Mouse (Mus musculus): ENCODE data around the gene Gsdma3. TPM values are rescaled to one million over a fixed set of nuclear protein-coding genes. Genes with fewer than 3 reads are reported as not detected.
A peak's percentile ranks its signal among the peaks of the same experiment; 100 is the strongest.

The Gsdma3 gene
- total and polyA plus RNA-seq, 3 experiments = 2.7 to 2.9 TPM; not detected in 1

GRCm38 (mm10) chr11:98681186-98681585 is 55.0 kb downstream of the Gsdma3 start:
- Histone ChIP-seq H3K27me3 (ENCODE audit: control insufficient read depth, insufficient read depth, low read length) (no peaks in the 10 kb centered on the region), H3K79me2 (replicated peaks; ENCODE audit: control insufficient read depth, insufficient read depth, low read length) (peaks cover 4% of the 10 kb centered on the region), H3K9ac (ENCODE audit: low read depth, low read length) (no peak overlapping the region), H3K36me3 (ENCODE audit: control insufficient read depth, insufficient read depth, low read length) (no peaks in the 10 kb centered on the region; the same call in 1 of the 2 replicates), H3K4me3 (no peak overlapping the region), H3K27ac (no peak overlapping the region), H3K4me1 (ENCODE audit: control insufficient read depth, insufficient read depth, low read length) (peaks cover 1% of the 10 kb centered on the region)
- 75% methylated on average over 4 of the region's 4 CpGs for WGBS
- intact Hi-C loops (cut with DNase I) = no loop called here
- TF ChIP-seq EP300 (IDR thresholded peaks at IDR 0.05; ENCODE audit: insufficient read depth, low read depth, low read length) (no peak), POLR2A (IDR thresholded peaks at IDR 0.05; ENCODE audit: insufficient read depth, low read depth, low read length) (no peak), CTCF (IDR thresholded peaks at IDR 0.05) (no peak)
- no peak for DNase-seq

- Histone ChIP-seq H3K4me3 (peak within 1 kb of the TSS; percentile 74), H3K4me1 (ENCODE audit: control insufficient read depth, insufficient read depth, low read length) (peaks cover 1% of the 10 kb centered on the region), H3K36me3 (ENCODE audit: control insufficient read depth, insufficient read depth, low read length) (no peaks in the 10 kb centered on the region; the same call in 1 of the 2 replicates), H3K27ac (peak within 1 kb of the TSS; percentile 84), H3K79me2 (replicated peaks; ENCODE audit: control insufficient read depth, insufficient read depth, low read length) (peaks cover 4% of the 10 kb centered on the region), H3K9ac (ENCODE audit: low read depth, low read length) (peak within 1 kb of the TSS; percentile 97), H3K27me3 (ENCODE audit: control insufficient read depth, insufficient read depth, low read length) (no peaks in the 10 kb centered on the region)
- WGBS = 4% methylated on average over 45 of the region's 45 CpGs
- intact Hi-C loops (cut with DNase I) = no loop called here
- peak; percentile 97 to 100 for DNase-seq
- peak; percentile 89 for TF ChIP-seq POLR2A (IDR thresholded peaks at IDR 0.05; ENCODE audit: insufficient read depth, low read depth, low read length)
- TF ChIP-seq CTCF (IDR thresholded peaks at IDR 0.05) = peak; percentile 62
- peak; percentile 90 for TF ChIP-seq EP300 (IDR thresholded peaks at IDR 0.05; ENCODE audit: insufficient read depth, low read depth, low read length)
These were observed 55.9 kb downstream of the Gsdma3 start, which contains the start of gene Psmd3 for GRCm38 (mm10) chr11:98681786-98682745. Gene Psmd3 (plus strand): TSS chr11:98682554.

GRCm38 (mm10) chr11:98682811-98683210 is 56.7 kb downstream of the Gsdma3 start:
- Histone ChIP-seq H3K27me3 (ENCODE audit: control insufficient read depth, insufficient read depth, low read length) (no peaks in the 10 kb centered on the region), H3K4me3 (peak overlapping the region; percentile 74), H3K79me2 (replicated peaks; ENCODE audit: control insufficient read depth, insufficient read depth, low read length) (peaks cover 4% of the 10 kb centered on the region), H3K36me3 (ENCODE audit: control insufficient read depth, insufficient read depth, low read length) (no peaks in the 10 kb centered on the region; the same call in 1 of the 2 replicates), H3K4me1 (ENCODE audit: control insufficient read depth, insufficient read depth, low read length) (peaks cover 1% of the 10 kb centered on the region), H3K9ac (ENCODE audit: low read depth, low read length) (peak overlapping the region; percentile 97), H3K27ac (peak overlapping the region; percentile 84)
- intact Hi-C loops (cut with DNase I) = no loop called here
- TF ChIP-seq CTCF (IDR thresholded peaks at IDR 0.05) (no peak), EP300 (IDR thresholded peaks at IDR 0.05; ENCODE audit: insufficient read depth, low read depth, low read length) (no peak), POLR2A (IDR thresholded peaks at IDR 0.05; ENCODE audit: insufficient read depth, low read depth, low read length) (no peak)
- 0% methylated on average over 23 of the region's 23 CpGs for WGBS
- peak in 1 of 2 experiments; percentile 31 for DNase-seq

- Histone ChIP-seq H3K36me3 (ENCODE audit: control insufficient read depth, insufficient read depth, low read length) (no peaks in the 10 kb centered on the region; the same call in 1 of the 2 replicates), H3K4me1 (ENCODE audit: control insufficient read depth, insufficient read depth, low read length) (peaks cover 1% of the 10 kb centered on the region), H3K79me2 (replicated peaks; ENCODE audit: control insufficient read depth, insufficient read depth, low read length) (peaks cover 4% of the 10 kb centered on the region), H3K27ac (no peak overlapping the region), H3K27me3 (ENCODE audit: control insufficient read depth, insufficient read depth, low read length) (no peaks in the 10 kb centered on the region), H3K9ac (ENCODE audit: low read depth, low read length) (no peak overlapping the region), H3K4me3 (no peak overlapping the region)
- TF ChIP-seq CTCF (IDR thresholded peaks at IDR 0.05) = no peak
- TF ChIP-seq POLR2A (IDR thresholded peaks at IDR 0.05; ENCODE audit: insufficient read depth, low read depth, low read length) = no peak
- TF ChIP-seq EP300 (IDR thresholded peaks at IDR 0.05; ENCODE audit: insufficient read depth, low read depth, low read length) = no peak
- WGBS = 75% methylated on average over 9 of the region's 9 CpGs
- DNase-seq = no peak
- intact Hi-C loops (cut with DNase I) = no loop called here
These were observed 59.5 kb downstream of the Gsdma3 start for GRCm38 (mm10) chr11:98685642-98686041.

GRCm38 (mm10) chr11:98686976-98687375 is 60.8 kb downstream of the Gsdma3 start:
- H3K4me1 ChIP-seq (ENCODE audit: control insufficient read depth, insufficient read depth, low read length) = peaks cover 1% of the 10 kb centered on the region
- WGBS = 88% methylated on average over 4 of the region's 4 CpGs
- TF ChIP-seq CTCF (IDR thresholded peaks at IDR 0.05) (no peak), EP300 (IDR thresholded peaks at IDR 0.05; ENCODE audit: insufficient read depth, low read depth, low read length) (no peak), POLR2A (IDR thresholded peaks at IDR 0.05; ENCODE audit: insufficient read depth, low read depth, low read length) (no peak)
- no peak overlapping the region for H3K27ac ChIP-seq
- intact Hi-C loops (cut with DNase I) = no loop called here
- H3K27me3 ChIP-seq (ENCODE audit: control insufficient read depth, insufficient read depth, low read length) = no peaks in the 10 kb centered on the region
- no peaks in the 10 kb centered on the region; the same call in 1 of the 2 replicates for H3K36me3 ChIP-seq (ENCODE audit: control insufficient read depth, insufficient read depth, low read length)
- H3K79me2 ChIP-seq (replicated peaks; ENCODE audit: control insufficient read depth, insufficient read depth, low read length) = peaks cover 4% of the 10 kb centered on the region
- no peak overlapping the region for H3K9ac ChIP-seq (ENCODE audit: low read depth, low read length)
- no peak for DNase-seq
- no peak overlapping the region for H3K4me3 ChIP-seq

Other genes starting within 250 kb of the Gsdma3 start
- 1,000 to 10,000 TPM; 1,095 to 3,136 TPM for gene Tcap, start 242.5 kb upstream of the Gsdma3 start, total RNA-seq (2021)
- gene Tcap, start 242.5 kb upstream of the Gsdma3 start, polyA plus RNA-seq (2012; rRNA removed) = 1,250 and 1,827 TPM in 2 replicates
- gene Pnmt, start 239.9 kb upstream of the Gsdma3 start, total RNA-seq (2021) = 1 to 10 TPM in 1 of 2 experiments, under 1 TPM in 1; 0.91 to 1.5 TPM
- gene Pnmt, start 239.9 kb upstream of the Gsdma3 start, polyA plus RNA-seq (2012; rRNA removed) = 1.6 and 2.6 TPM in 2 replicates
- 1 to 10 TPM; 7.7 to 8.5 TPM for gene Pgap3, start 225.9 kb upstream of the Gsdma3 start, total RNA-seq (2021)
- gene Pgap3, start 225.9 kb upstream of the Gsdma3 start, polyA plus RNA-seq (2012; rRNA removed) = 18.8 and 21.1 TPM in 2 replicates
- 1 to 10 TPM; 6.6 to 6.9 TPM for gene Erbb2, start 213.9 kb upstream of the Gsdma3 start, total RNA-seq (2021)
- 8.4 and 9.2 TPM in 2 replicates for gene Erbb2, start 213.9 kb upstream of the Gsdma3 start, polyA plus RNA-seq (2012; rRNA removed)
- gene Mien1, start 187.4 kb upstream of the Gsdma3 start, total RNA-seq (2021) = 10 to 100 TPM; 61.6 to 63.6 TPM
- gene Mien1, start 187.4 kb upstream of the Gsdma3 start, polyA plus RNA-seq (2012; rRNA removed) = 53.5 and 80.0 TPM in 2 replicates
- under 1 TPM; 0.11 to 0.31 TPM for gene Grb7, start 180.0 kb upstream of the Gsdma3 start, total RNA-seq (2021)
- gene Grb7, start 180.0 kb upstream of the Gsdma3 start, polyA plus RNA-seq (2012; rRNA removed) = 0.56 and 0.72 TPM in 2 replicates
- 1 to 10 TPM in 1 of 2 experiments, under 1 TPM in 1; 0.94 to 1.5 TPM for gene Ikzf3, start 80.3 kb upstream of the Gsdma3 start, total RNA-seq (2021)
- 0.61 and 1.5 TPM in 2 replicates for gene Ikzf3, start 80.3 kb upstream of the Gsdma3 start, polyA plus RNA-seq (2012; rRNA removed)
- gene Zpbp2, start 75.3 kb upstream of the Gsdma3 start, total RNA-seq (2021) = not detected
- gene Zpbp2, start 75.3 kb upstream of the Gsdma3 start, polyA plus RNA-seq (2012; rRNA removed) = 0.23 TPM in 1 of 2 replicates, not detected in the other
- gene Ormdl3, start 39.0 kb upstream of the Gsdma3 start, total RNA-seq (2021) = 10 to 100 TPM; 40.2 to 40.9 TPM
- 61.2 and 63.8 TPM in 2 replicates for gene Ormdl3, start 39.0 kb upstream of the Gsdma3 start, polyA plus RNA-seq (2012; rRNA removed)
- gene Lrrc3c, start 28.1 kb upstream of the Gsdma3 start, total RNA-seq (2021) = not detected
- not detected in 2 replicates for gene Lrrc3c, start 28.1 kb upstream of the Gsdma3 start, polyA plus RNA-seq (2012; rRNA removed)
- 10 to 100 TPM in 1 of 2 experiments, 1 to 10 TPM in 1; 7.9 to 10.8 TPM for gene Gm12355, start 699 bp upstream of the Gsdma3 start, total RNA-seq (2021)
- not detected in 2 replicates for gene Gm12355, start 699 bp upstream of the Gsdma3 start, polyA plus RNA-seq (2012; rRNA removed)
- not detected for gene Gsdma2, start 20.4 kb downstream of the Gsdma3 start, total RNA-seq (2021)
- not detected in 2 replicates for gene Gsdma2, start 20.4 kb downstream of the Gsdma3 start, polyA plus RNA-seq (2012; rRNA removed)
- not detected for gene Gsdma, start 38.0 kb downstream of the Gsdma3 start, total RNA-seq (2021)
- 0.04 TPM in 1 of 2 replicates, not detected in the other for gene Gsdma, start 38.0 kb downstream of the Gsdma3 start, polyA plus RNA-seq (2012; rRNA removed)
- 100 to 1,000 TPM in 1 of 2 experiments, 10 to 100 TPM in 1; 89.5 to 105 TPM for gene Psmd3, start 56.2 kb downstream of the Gsdma3 start, total RNA-seq (2021)
- 144 and 173 TPM in 2 replicates for gene Psmd3, start 56.2 kb downstream of the Gsdma3 start, polyA plus RNA-seq (2012; rRNA removed)
- gene Csf3, start 74.9 kb downstream of the Gsdma3 start, total RNA-seq (2021) = not detected
- not detected in 2 replicates for gene Csf3, start 74.9 kb downstream of the Gsdma3 start, polyA plus RNA-seq (2012; rRNA removed)
- gene Med24, start 103.1 kb downstream of the Gsdma3 start, total RNA-seq (2021) = 10 to 100 TPM; 41.6 to 48.1 TPM
- 54.5 and 65.2 TPM in 2 replicates for gene Med24, start 103.1 kb downstream of the Gsdma3 start, polyA plus RNA-seq (2012; rRNA removed)
- gene Thra, start 114.3 kb downstream of the Gsdma3 start, total RNA-seq (2021) = 100 to 1,000 TPM; 103 to 105 TPM
- 89.4 and 104 TPM in 2 replicates for gene Thra, start 114.3 kb downstream of the Gsdma3 start, polyA plus RNA-seq (2012; rRNA removed)
- 100 to 1,000 TPM in 1 of 2 experiments, 10 to 100 TPM in 1; 35.5 to 111 TPM for gene Nr1d1, start 149.0 kb downstream of the Gsdma3 start, total RNA-seq (2021)
- 190 and 208 TPM in 2 replicates for gene Nr1d1, start 149.0 kb downstream of the Gsdma3 start, polyA plus RNA-seq (2012; rRNA removed)
- gene Msl1, start 169.2 kb downstream of the Gsdma3 start, total RNA-seq (2021) = 10 to 100 TPM; 68.9 to 75.3 TPM
- gene Msl1, start 169.2 kb downstream of the Gsdma3 start, polyA plus RNA-seq (2012; rRNA removed) = 21.9 and 44.4 TPM in 2 replicates
- 10 to 100 TPM; 18.7 to 20.7 TPM for gene Casc3, start 178.5 kb downstream of the Gsdma3 start, total RNA-seq (2021)
- 17.5 and 25.2 TPM in 2 replicates for gene Casc3, start 178.5 kb downstream of the Gsdma3 start, polyA plus RNA-seq (2012; rRNA removed)
- under 1 TPM; 0.50 to 0.77 TPM for gene Rapgefl1, start 210.4 kb downstream of the Gsdma3 start, total RNA-seq (2021)
- gene Rapgefl1, start 210.4 kb downstream of the Gsdma3 start, polyA plus RNA-seq (2012; rRNA removed) = 2.8 and 3.0 TPM in 2 replicates
- gene Wipf2, start 237.3 kb downstream of the Gsdma3 start, total RNA-seq (2021) = 1 to 10 TPM; 9.1 to 9.6 TPM
- gene Wipf2, start 237.3 kb downstream of the Gsdma3 start, polyA plus RNA-seq (2012; rRNA removed) = 4.0 and 5.1 TPM in 2 replicates

Measured in heart, adult 2 months (tissue).